ENCODE assay signal across 27 mouse cellular contexts in genomic region chr15:98162561-98162960, GRCm38 (mm10). TPM values are rescaled to one million over a fixed set of nuclear protein-coding genes. Genes with fewer than 3 reads are reported as not detected.
A peak's percentile ranks its signal among the peaks of the same experiment; 100 is the strongest.
DNase-seq lines count a peak whose midpoint lies in the region; ATAC-seq lines count a peak whose summit lies in the region.
"Had no signal": no experiment of that assay in that cellular context is flagged by ENCODE, and none has a peak within 500 bp of the region (broad histone marks: within the 10 kb centered on the region; RNA-seq: fewer than 3 reads in every experiment).

No protein-coding gene starts in this region.

- intact Hi-C loops in heart, postnatal 25 days (cut with DNase I), result no loop called here

- peak; percentile 23 for DNase-seq in heart, adult 8-10 months (ENCODE audit: low spot score)
- no peak for DNase-seq in heart, postnatal 25 days (ENCODE audit: low spot score)
- DNase-seq in heart, adult 9 months (ENCODE audit: low spot score in 2 of 2), result peak; percentile 20 to 23
- DNase-seq in right cerebral cortex, postnatal 14 days, result no peak
- DNase-seq in frontal cortex, adult 2 months (ENCODE audit: extremely low spot score in 1 of 2, low spot score in 1 of 2), result no peak
- DNase-seq: adrenal gland, postnatal 14 days; cerebellum, adult 11-12 months; cerebellum, adult 9-10 months; cerebellum, postnatal 25 days; gastrocnemius, postnatal 36 days; kidney, adult 8-10 months had no signal

- whole genome bisulfite sequencing in heart, embryonic 11.5 days (ENCODE audit: insufficient replicate concordance), result 36% methylated on average over 4 of the region's 4 CpGs
- 35% methylated on average over 4 of the region's 4 CpGs for WGBS in heart, embryonic 15.5 days

- peak overlapping the region; percentile 29; the same call in 1 of the 2 replicates for H3K27ac ChIP-seq in heart, embryonic 11.5 days (ENCODE audit: low read depth, low read length)
- H3K27ac ChIP-seq in heart, embryonic 15.5 days, result peak overlapping the region; percentile 49
- H3K27ac ChIP-seq: embryonic facial prominence, embryonic 12.5 days; forebrain, embryonic 12.5 days had no signal

- H3K36me3 ChIP-seq in heart, embryonic 11.5 days (ENCODE audit: control insufficient read depth, insufficient read depth, low read length), result no peaks in the 10 kb centered on the region
- no peaks in the 10 kb centered on the region for H3K36me3 ChIP-seq in heart, embryonic 15.5 days
- H3K36me3 ChIP-seq: embryonic facial prominence, embryonic 12.5 days; forebrain, embryonic 12.5 days had no signal

- ATAC-seq in heart, embryonic 11.5 days (replicated peaks; ENCODE audit: insufficient number of reproducible peaks, low FRiP score, low TSS enrichment), result no peak
- no peak for ATAC-seq in heart, embryonic 15.5 days (replicated peaks; ENCODE audit: insufficient number of reproducible peaks, insufficient read depth, low FRiP score, low read depth)
- ATAC-seq: activated CD4-positive, CD25-positive, alpha-beta regulatory T cell, adult 4 months; forebrain, embryonic 16.5 days; hindbrain, embryonic 16.5 days; inflammation-experienced regulatory T-cells, adult 6 months; intestine, postnatal 0 days had no signal

- no peaks in the 10 kb centered on the region for H3K9me3 ChIP-seq in heart, embryonic 11.5 days (replicated peaks; ENCODE audit: control insufficient read depth, low read length)
- no peaks in the 10 kb centered on the region for H3K9me3 ChIP-seq in heart, embryonic 15.5 days (replicated peaks)
- H3K9me3 ChIP-seq: embryonic facial prominence, embryonic 12.5 days; forebrain, embryonic 12.5 days had no signal

- peaks cover 3% of the 10 kb centered on the region; the same call in 1 of the 2 replicates for H3K4me1 ChIP-seq in heart, embryonic 11.5 days (ENCODE audit: control insufficient read depth, insufficient read depth, low read length)
- peaks cover 11% of the 10 kb centered on the region for H3K4me1 ChIP-seq in heart, embryonic 15.5 days (replicated peaks)

- no peak overlapping the region for H3K4me2 ChIP-seq in heart, embryonic 11.5 days
- H3K4me2 ChIP-seq in heart, embryonic 15.5 days, result no peak overlapping the region
- H3K4me2 ChIP-seq: embryonic facial prominence, embryonic 12.5 days; forebrain, embryonic 12.5 days had no signal

- peaks cover 27% of the 10 kb centered on the region for H3K27me3 ChIP-seq in heart, embryonic 11.5 days (ENCODE audit: control insufficient read depth, insufficient read depth, low read length)
- H3K27me3 ChIP-seq in heart, embryonic 15.5 days, result peaks cover 24% of the 10 kb centered on the region
- H3K27me3 ChIP-seq: Patski had no signal

- H3K9ac ChIP-seq in heart, embryonic 11.5 days (ENCODE audit: low read depth, low read length), result no peak overlapping the region
- no peak overlapping the region for H3K9ac ChIP-seq in heart, embryonic 15.5 days
- H3K9ac ChIP-seq: embryonic facial prominence, embryonic 12.5 days; forebrain, embryonic 12.5 days had no signal

- no peak overlapping the region for H3K4me3 ChIP-seq in heart, embryonic 11.5 days (ENCODE audit: low read depth, low read length)
- H3K4me3 ChIP-seq in heart, embryonic 15.5 days, result no peak overlapping the region
- H3K4me3 ChIP-seq: embryonic facial prominence, embryonic 12.5 days; forebrain, embryonic 12.5 days had no signal

RNA-seq across cellular contexts. Expression of gene Asb8, which starts 2.9 kb away (rescaled TPM):
- total RNA-seq in heart, adult 8-10 months (2022), result 100 to 1,000 TPM; 116 to 127 (median 119) TPM
- total RNA-seq in heart, postnatal 25 days (2021), result 100 to 1,000 TPM; 102 to 106 TPM
- polyA plus RNA-seq in heart, embryonic 11.5 days (2014; fragmentation: Nextera tagmentation; extraction: Ambion mirVana), result 81.7 and 86.7 TPM in 2 replicates
- 77.6 and 78.1 TPM in 2 replicates for polyA plus RNA-seq in heart, embryonic 15.5 days (2015; fragmentation: Nextera tagmentation; extraction: Ambion mirVana)
- 57.7 and 60.2 TPM in 2 replicates for polyA plus RNA-seq in frontal cortex, adult 2 months (2012; rRNA removed)

RNA-seq across cellular contexts. Expression of gene Ccdc184, which starts 4.4 kb away (rescaled TPM):
- under 1 TPM; 0.41 to 0.84 (median 0.66) TPM for total RNA-seq in heart, adult 8-10 months (2022)
- total RNA-seq in heart, postnatal 25 days (2021), result under 1 TPM; 0.81 to 0.91 TPM
- 1.2 and 1.3 TPM in 2 replicates for polyA plus RNA-seq in heart, embryonic 11.5 days (2014; fragmentation: Nextera tagmentation; extraction: Ambion mirVana)
- polyA plus RNA-seq in heart, embryonic 15.5 days (2015; fragmentation: Nextera tagmentation; extraction: Ambion mirVana), result 1.6 and 1.7 TPM in 2 replicates
- 13.0 and 14.6 TPM in 2 replicates for polyA plus RNA-seq in frontal cortex, adult 2 months (2012; rRNA removed)
- total RNA-seq: gastrocnemius, adult 8-10 months; gastrocnemius, postnatal 36 days had no signal
- polyA plus RNA-seq: Patski had no signal

RNA-seq across cellular contexts. Expression of gene Olfr288, which starts 32.8 kb away (rescaled TPM):
- not detected for total RNA-seq in heart, adult 8-10 months (2022)
- not detected for total RNA-seq in heart, postnatal 25 days (2021)
- polyA plus RNA-seq in heart, embryonic 11.5 days (2014; fragmentation: Nextera tagmentation; extraction: Ambion mirVana), result not detected in 2 replicates
- polyA plus RNA-seq in heart, embryonic 15.5 days (2015; fragmentation: Nextera tagmentation; extraction: Ambion mirVana), result not detected in 2 replicates
- 0.29 and 0.32 TPM in 2 replicates for polyA plus RNA-seq in frontal cortex, adult 2 months (2012; rRNA removed)
- total RNA-seq: adrenal gland, adult 18-20 months; adrenal gland, postnatal 14 days; CH12.LX; gastrocnemius, adult 8-10 months; gastrocnemius, postnatal 36 days; heart, adult 18-20 months had no signal
- polyA plus RNA-seq: activated CD4-positive, CD25-positive, alpha-beta regulatory T cell, adult 4 months; embryonic facial prominence, embryonic 12.5 days; forebrain, embryonic 12.5 days; forebrain, embryonic 16.5 days; hindbrain, embryonic 11.5 days; hindbrain, embryonic 16.5 days; inflammation-experienced regulatory T-cells, adult 6 months; intestine, postnatal 0 days; Patski had no signal

RNA-seq across cellular contexts. Expression of gene Gm44579, which starts 58.2 kb away (rescaled TPM):
- total RNA-seq in heart, adult 8-10 months (2022), result not detected
- total RNA-seq in heart, postnatal 25 days (2021), result not detected
- not detected in 2 replicates for polyA plus RNA-seq in heart, embryonic 11.5 days (2014; fragmentation: Nextera tagmentation; extraction: Ambion mirVana)
- polyA plus RNA-seq in heart, embryonic 15.5 days (2015; fragmentation: Nextera tagmentation; extraction: Ambion mirVana), result not detected in 2 replicates
- polyA plus RNA-seq in frontal cortex, adult 2 months (2012; rRNA removed), result not detected in 2 replicates
- total RNA-seq: adrenal gland, adult 18-20 months; adrenal gland, postnatal 14 days; CH12.LX; gastrocnemius, adult 8-10 months; gastrocnemius, postnatal 36 days; heart, adult 18-20 months had no signal
- polyA plus RNA-seq: activated CD4-positive, CD25-positive, alpha-beta regulatory T cell, adult 4 months; cortical plate, adult 2 months; embryonic facial prominence, embryonic 12.5 days; forebrain, embryonic 12.5 days; forebrain, embryonic 16.5 days; hindbrain, embryonic 11.5 days; hindbrain, embryonic 16.5 days; inflammation-experienced regulatory T-cells, adult 6 months; intestine, postnatal 0 days; Patski had no signal

RNA-seq across cellular contexts. Expression of gene Olfr287, which starts 58.3 kb away (rescaled TPM):
- total RNA-seq in heart, adult 8-10 months (2022), result not detected
- total RNA-seq in heart, postnatal 25 days (2021), result not detected
- not detected in 2 replicates for polyA plus RNA-seq in heart, embryonic 11.5 days (2014; fragmentation: Nextera tagmentation; extraction: Ambion mirVana)
- not detected in 2 replicates for polyA plus RNA-seq in heart, embryonic 15.5 days (2015; fragmentation: Nextera tagmentation; extraction: Ambion mirVana)
- polyA plus RNA-seq in frontal cortex, adult 2 months (2012; rRNA removed), result 14.1 and 16.2 TPM in 2 replicates
- total RNA-seq: adrenal gland, adult 18-20 months; adrenal gland, postnatal 14 days; CH12.LX; gastrocnemius, adult 8-10 months; gastrocnemius, postnatal 36 days; heart, adult 18-20 months had no signal
- polyA plus RNA-seq: activated CD4-positive, CD25-positive, alpha-beta regulatory T cell, adult 4 months; embryonic facial prominence, embryonic 12.5 days; forebrain, embryonic 12.5 days; forebrain, embryonic 16.5 days; hindbrain, embryonic 11.5 days; inflammation-experienced regulatory T-cells, adult 6 months; intestine, postnatal 0 days; Patski had no signal

Comparison
In these comparisons a context has a peak if more than half of its experiments do, and no peak if none do; other contexts are left out.
1. DNase-seq: peak in heart, adult 8-10 months (single experiment) and heart, adult 9 months (2 of 2); none in heart, postnatal 25 days (single experiment), right cerebral cortex, postnatal 14 days (single experiment) and frontal cortex, adult 2 months (0 of 2).